Mouse (Mus musculus) erythroblast, embryonic 14.5 days (primary cell): ENCODE results near the gene Dpp8.

Source experiments
- GATA1 ChIP-seq: IDR thresholded peaks from 2 replicates; pipeline ENCODE4 v1.6.1; 2012; ENCODE audit warnings: low read length, inconsistent platforms, mixed read lengths
- TAL1 ChIP-seq: IDR thresholded peaks from 3 replicates; pipeline ENCODE4 v1.6.1; 2012; ENCODE audit warnings: low read length, inconsistent platforms, mixed read lengths

DNA sequence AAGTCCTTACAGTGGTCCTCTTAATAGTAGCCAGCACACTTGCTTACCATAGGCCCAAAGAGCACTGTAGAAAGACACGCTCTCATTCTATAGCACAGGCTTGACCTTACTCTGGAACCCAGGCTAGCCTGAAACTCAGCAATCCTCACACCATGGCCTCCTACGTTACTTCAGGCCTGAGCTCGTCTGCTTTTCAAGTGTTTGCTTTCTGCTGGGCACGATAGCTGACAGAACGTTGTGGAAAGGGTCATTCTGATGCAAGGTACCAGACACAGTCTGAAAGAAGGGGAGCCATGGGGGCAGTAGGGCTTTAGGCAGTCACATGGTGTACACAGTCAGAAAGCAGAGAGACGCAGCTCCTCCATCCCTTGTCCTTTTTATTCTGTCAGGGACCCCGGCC, 32.0 kb downstream of the Dpp8 start:
- TF ChIP-seq GATA1 = no peak
- no peak for TF ChIP-seq TAL1
